Mouse (Mus musculus) ovary, postnatal 36 days (tissue): ENCODE data around the gene Dock6.
"Not testable (repeated sequence)": the region's sequence is repeated elsewhere in the genome, so short reads cannot be mapped to it uniquely, and the experiment has no call there.

Source experiments
- DNase-seq: peaks from one replicate; pipeline ENCODE4 v3.0.0; 2022; ENCODE audit warnings: low spot score, mixed read lengths

Dock6 gene

DNA sequence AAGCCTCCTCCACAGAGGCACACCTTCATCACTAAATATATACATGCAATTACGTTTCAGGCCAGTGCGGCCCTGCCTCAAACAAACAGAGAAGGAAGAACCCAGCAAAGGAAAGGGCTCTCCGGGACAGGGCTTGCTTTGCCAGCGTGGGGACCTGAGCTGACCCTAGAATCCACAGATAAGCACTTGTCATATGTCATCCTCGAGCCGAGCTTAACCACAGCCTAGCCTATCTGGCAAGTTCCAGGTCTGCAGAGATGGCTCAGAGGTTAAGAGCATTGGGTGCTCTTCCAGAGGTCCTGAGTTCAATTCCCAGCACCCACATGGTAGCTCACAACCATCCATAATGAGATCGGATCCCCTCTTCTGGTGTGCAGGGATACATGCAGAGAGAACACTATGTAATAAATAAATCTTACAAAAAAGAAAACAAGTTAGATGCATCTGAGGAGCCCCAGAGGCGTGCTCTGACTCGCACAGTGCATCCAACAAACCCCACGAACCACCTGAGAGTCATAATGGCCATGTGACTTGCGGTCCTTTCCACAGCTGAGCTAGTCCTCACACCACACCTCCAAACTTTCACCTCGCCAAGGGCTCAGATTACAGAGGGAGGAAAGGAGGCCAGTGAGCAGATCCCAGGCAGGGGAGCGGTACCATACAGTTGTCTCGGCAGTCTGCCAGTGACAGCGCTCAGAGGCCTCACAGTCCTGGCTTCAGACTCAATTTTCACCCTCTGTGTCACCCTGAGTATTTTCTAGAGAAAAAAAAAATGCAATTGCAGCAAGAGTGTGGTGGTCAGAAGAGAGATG lies 70.6 kb downstream of the Dock6 start:
- DNase-seq = no peak

DNA sequence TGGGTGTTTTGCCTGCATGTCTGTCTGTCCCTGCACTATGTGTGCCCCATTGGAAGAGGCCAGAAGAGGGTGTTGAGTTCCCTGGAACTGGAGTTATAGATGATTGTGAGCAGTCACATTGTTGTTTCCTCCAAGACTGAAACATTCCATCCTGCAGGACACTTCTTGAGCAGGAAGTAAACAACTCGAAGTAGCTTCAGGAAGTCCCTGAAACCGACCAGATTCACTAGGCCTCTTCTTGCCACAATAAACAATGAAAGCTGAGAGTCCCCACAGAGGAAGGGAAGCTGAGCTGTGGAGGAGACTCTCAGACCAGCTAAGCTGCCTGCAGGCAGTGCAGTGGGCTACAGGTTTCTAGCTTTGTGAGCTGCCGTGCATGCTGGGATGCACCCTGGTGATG lies 74.7 kb downstream of the Dock6 start:
- no peak for DNase-seq

DNA sequence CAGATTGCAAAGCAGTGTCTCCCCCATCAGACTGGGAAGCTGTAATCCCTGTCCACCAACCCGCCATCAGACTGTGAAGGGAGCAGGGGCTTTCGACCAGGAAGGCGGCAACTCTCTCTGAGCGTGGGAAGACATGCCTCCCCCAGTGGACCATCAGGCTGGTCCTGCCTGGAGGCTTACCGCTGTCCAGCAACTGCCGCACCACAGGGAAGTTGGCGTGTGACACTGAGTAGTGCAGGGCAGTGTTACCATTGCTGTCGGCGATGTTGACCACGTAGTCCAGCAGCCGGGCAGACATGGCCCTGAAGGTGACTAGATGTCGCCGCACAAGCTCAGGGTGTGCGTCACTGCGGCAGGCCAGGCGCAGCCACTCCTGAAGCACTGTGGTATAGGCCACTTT lies 78.1 kb downstream of the Dock6 start:
- DNase-seq = no peak

DNA sequence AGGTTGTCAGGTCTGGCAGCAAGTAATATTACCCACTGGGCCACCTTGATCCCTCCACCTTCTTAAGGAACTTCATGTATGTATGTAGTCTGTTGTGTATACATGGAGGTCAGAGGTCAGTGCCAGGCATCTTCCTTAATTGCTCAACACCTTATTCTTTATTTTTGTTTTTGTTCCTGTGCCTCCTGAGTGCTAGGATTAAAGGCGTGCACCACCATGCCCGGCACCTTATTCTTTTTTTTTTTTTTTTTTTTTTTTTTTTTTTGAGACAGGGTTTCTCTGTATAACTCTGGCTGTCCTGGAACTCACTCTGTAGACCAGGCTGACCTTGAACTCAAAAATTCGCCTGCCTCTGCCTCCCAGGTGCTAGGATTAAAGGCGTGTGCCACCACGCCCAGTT lies 79.0 kb downstream of the Dock6 start:
- not testable (repeated sequence) for DNase-seq

DNA sequence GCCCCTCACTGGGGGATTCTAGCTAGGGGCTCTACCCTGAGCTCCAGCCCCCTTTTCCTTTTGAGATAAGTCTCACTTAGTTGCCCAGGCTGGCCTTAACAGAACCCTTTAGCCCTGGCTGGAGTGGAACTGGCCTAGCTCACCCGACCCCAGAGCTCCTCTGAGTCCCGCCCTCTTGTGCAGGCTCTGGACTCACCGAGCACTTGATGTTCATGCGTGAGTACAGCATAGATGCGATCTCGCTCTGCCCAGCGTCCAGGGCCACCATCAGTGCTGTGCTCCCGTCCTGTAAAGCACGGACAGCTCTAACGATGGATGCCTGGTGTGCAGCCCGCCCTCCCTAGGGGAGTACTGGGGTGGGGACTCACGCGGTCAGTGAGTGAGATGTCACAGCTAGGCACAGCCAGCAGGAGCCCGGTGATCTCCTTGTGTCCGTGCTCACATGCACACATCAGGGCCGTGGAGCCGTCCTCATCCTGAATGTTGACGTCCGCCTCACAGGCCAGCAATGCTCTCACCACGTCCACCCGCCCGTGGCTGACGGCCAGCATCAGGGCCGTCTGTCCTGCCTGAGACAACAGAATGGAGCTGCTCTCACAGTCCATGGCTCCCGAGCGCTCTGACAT lies 82.8 kb downstream of the Dock6 start:
- DNase-seq = peak; percentile 54

DNA sequence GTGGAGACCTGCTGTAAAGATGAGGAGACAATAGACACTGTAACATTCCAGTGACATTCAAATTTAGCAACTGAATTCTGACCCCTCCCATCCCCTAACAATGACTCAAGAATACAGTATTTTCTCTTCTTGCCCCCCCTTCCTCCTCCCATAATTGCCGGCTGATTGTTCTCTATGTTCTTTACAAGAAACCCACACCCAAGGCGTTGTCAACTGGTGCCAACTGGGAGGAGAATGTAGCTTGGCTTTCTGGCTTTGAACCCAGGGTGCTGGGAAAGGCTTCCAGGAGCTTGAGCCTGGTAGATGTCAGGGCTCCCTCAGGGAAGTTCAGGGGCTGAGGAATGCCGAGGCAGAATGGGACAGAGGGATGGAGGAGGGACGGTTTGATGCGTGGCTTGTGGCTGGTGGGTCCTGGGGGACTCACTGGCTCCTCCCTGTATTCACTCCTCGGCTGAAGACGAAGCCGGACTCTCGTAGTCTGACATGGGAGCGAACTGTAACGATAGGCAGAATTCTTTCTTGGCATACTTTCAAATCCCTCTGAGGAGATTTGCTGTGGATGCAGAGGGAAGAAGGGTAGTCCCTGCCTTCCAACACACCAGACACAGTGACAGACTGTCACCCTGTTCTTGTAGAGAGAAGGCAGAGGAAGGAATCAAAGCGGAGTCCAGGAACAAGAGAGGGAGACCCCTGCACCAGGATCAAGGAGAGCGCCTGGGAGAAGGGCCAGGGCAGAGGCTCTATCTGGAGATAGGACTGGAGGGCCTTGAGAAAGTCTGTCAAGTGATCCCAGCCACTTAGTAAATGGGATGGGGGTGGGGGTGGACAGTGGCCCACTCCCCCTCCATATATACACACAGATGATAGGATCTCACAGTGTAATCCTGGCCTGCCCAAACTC lies 83.7 kb downstream of the Dock6 start:
- DNase-seq = peak; percentile 43

DNA sequence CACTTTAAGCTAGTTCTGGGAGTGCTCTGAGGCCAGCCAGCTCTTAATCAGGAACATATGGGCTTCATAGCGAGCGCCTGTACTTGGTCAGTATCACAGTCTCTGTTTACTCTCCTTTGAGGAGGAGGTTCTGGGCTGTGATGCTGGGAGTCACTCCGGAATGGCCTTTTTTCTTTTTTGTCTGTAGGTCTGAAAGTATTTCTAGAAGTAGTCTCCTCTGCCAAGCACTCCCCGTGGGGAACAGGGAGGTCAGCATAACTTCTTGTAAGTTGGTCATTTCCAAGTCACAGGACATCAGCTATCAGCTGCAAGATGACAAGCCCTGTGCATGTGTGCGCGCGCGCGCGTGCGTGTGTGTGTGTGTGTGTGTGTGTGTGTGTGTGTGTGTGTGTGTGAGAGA lies 84.5 kb downstream of the Dock6 start:
- DNase-seq = no peak

DNA sequence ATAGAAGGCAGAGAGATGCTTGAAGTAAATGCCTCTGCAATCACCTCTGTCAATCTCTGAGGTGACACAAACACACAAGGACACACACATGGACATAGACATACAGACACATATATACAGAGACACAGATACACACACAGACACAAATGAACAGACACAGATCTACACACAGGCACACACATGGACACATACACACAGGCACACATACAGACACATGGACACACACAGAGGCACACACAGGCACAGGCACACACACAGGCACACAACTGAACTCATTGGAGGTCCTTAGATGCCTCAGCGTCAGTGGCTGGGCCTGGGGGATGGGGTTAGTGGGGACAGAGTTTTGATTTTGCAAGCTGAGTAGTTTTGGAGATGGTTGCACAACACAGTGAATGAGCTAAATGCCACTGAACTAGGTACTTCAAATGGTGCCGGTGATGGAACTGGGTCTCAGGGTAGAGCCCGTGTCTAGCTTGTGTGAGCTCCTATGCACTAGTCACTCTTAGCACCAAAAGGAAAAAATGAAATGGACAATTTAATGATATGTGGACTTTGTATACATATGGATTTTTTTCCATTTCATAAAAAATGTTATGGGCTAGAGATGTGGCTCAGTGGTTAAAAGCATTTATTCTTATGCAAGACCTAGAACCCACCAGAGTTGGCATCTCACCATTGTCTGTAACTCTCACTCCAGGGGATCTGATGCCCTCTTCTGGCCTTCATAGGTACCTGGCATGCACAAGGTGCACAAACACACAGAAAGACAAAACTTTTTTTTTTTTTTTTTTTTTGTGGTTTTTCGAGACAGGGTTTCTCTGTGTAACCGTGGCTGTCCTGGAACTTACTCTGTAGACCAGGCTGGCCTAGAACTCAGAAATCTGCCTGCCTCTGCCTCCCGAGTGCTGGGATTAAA lies 88.1 kb downstream of the Dock6 start:
- DNase-seq = no peak

DNA sequence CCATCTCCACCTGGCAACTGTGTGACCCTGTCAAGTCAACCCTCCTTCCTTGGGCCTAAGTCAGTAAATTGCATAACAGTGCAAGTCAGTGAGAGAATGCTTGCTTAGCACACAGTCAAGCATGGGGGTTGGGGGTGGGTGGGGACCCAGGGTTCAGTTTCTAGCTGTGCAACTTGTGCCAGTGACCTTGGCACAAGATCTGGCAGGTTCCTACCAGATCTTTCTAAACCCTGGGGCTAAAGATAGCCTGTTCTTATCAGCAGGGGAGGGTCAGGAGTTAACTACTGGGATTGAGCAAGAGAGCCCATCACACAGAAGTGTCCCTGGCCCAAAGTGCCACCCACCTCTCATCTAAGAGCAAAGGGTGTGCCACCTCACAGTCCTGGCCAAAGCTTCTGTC lies 90.3 kb downstream of the Dock6 start:
- no peak for DNase-seq

DNA sequence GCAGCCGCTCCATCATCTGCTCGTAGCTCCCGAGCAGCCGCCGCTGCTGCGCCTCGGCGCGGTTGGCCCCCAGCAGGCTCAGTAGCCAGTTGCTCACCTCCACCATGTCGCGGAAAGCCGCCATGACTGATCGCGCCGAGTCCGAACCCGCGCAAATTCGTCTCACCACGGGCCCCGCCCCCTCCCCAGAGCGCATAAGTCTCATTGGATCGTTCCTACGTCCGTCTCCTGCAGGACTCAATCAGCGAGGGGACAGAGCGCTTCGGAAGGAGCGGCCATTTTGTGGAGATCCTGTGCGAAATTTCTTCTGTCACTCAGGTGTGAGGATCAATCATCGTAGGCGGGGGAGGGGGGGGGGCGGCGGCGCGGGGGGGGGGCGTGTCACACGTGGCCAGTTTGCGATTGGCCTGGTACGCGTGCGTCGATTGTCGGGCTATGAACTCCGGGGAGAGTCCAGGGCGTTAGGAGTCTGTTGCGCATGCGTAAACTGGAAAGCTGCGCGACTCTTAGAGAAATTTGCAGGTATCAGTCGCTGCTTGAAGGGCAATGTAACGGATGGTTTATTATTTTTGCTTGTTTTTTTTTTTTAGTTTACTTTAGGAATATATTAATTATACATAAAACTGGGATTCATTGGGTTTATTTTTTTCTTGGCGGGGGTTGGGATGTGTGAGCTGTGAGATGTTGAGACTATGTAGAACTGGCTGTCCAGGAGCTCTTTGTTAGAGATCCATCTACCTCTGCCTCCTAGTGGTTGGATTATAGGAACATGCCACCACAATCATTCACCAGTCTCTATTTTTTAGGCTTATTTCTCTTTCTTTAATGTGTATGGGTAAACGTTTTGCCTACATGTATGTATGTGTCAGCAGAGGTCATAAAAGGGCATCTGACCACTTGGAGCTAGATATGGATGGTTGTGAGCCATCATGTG lies 92.0 kb downstream of the Dock6 start, which contains the start of gene Spc24:
Gene Spc24 (minus strand): TSS at position 149 of the 934 bp plus-strand sequence.
- peak; percentile 92 for DNase-seq

DNA sequence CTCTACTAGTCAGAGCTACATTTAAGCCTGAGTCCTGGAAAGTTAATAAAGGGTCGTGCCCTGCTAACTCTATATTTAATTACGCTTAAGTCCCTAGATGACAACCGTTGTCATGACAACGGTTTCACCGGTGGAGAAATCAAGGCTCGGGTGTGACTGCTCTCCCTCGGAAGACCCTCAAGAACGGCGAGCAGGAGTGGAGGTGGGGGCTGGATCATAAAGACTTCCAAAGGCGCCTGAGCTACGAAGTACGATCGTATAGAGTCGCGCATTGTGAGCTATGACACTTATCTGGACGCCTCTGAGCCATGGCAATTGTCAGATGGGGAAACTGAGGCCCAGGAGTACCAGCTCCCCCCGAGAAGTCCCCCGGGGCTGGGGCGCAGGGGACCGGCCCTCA lies 92.7 kb downstream of the Dock6 start:
- DNase-seq = no peak

DNA sequence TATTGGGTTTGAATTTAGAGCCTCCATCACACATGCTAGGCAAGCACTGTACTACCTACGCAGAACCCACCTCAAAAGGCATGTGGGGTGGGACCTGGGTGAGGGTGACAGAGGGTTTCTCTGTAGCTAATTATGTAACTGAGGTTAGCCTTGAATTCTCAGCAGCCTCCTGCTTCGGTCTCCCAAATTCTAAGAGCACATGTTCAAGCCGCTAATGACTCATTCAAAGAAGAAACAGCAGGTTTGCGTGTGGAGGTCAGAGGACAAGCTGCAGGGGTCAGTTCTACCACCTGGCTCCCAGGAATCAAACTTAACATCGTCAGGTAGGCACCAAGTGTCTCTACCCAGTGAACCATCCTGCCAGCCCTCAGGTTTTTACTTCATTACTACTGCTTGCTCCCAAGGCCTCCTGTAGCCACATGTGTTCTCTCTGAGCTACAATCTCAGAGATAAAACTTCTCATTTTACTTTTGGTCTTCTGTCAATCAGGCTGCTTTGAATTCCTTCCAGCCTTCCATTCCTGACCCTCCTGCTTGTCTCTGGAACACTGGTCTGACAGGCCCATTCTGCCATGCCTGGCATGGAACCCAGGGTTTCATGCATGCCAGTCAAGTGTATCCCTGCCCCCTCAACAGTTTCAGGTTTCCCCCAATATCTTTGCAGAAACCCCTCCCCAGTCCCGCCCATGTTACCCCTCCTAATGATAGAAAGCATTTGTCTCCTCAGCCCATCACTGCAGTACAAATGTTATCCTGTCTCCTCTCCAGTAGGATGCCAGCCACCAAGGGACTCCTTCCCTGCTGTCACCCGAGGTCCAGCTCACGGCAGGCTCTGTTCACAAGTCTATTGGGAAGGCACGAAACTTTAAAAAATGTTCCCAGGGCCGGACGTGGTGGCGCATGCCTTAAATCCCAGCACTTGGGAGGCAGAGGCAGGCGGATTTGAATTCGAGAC lies 93.6 kb downstream of the Dock6 start:
- DNase-seq = no peak

DNA sequence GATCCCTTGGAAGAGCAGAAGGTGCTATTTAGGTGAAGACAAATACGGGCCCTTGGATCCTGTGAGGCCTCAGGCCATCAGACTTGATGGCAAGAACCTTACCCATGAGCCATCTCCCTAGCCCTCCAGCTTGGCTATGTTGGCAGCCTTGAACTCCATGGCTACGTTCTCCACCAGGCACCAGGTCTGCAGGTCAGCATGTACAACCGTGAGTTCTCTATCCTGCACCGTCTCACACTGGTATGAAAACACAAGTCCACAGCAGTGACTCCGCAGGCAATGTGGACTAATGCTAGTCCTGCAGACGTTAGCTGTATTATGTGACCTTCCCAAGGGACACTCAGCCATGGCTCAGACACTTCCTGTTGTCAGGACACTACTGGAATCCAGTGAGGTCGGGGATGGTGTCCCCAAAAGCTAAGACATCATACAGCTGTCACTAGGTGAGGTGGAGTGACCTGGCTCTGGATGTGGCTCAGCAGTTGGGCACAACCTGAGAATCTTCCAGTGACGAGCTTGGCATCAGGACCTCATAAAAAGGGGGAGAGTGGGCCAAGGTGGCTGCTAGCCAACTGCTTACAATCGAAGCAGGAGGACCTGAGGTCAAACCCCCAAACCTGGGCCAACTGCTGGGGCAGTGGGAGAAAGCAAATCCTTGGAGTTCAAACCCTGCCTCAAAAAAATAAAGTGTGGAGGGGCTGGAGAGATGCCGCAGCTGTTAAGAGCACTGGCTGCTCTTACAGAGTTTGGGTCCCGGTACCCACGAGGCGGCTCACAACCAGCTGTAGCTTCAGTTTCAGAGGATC lies 97.7 kb downstream of the Dock6 start:
- DNase-seq = no peak

DNA sequence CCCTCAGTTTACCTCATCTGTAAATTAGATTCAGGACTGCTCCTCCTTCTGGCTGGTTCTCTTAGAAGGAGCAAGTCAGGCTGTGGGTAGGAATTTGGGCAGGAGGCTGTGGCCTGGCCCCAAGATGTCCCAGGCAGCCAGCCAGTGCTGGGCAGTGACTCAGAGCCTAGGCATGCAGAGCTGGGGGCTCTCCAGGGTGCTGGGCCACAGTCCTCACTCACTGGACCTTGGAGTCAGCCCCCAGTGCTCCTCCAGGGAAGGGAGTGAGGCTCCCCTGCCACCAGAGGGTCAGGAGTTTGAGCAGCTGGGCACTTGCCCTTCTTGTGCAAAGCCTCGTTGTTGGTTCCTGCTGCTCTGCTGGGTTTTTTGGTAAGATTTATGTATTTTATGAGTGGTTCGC lies 98.4 kb downstream of the Dock6 start:
- DNase-seq = peak; percentile 80

DNA sequence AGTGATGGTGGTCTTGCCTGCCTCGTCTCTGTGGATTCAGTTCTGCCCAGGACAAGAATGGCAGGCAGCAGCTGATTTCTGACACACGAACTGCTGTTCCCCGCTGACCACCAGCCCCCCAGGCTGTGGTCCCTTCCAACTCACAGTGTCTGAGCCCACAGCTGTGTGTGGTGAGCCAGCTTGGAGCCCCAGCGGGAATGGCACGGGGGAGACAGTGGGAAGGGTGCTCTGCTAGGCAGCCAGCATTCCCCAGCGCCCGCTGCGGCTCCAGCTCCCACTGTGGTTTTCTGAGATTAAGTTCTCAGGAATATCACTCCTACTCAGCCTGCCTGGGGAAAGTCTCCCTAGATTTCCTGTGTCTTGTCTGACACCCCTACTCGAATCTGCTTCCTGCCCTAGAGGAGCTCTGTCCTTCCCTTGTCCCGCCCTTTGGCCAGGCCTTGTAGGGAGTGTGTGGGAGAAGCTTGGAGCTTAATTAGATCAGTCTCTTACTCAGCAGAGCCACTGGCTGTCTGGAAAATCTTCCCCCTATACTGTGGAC lies 100.1 kb downstream of the Dock6 start:
- peak; percentile 48 for DNase-seq

DNA sequence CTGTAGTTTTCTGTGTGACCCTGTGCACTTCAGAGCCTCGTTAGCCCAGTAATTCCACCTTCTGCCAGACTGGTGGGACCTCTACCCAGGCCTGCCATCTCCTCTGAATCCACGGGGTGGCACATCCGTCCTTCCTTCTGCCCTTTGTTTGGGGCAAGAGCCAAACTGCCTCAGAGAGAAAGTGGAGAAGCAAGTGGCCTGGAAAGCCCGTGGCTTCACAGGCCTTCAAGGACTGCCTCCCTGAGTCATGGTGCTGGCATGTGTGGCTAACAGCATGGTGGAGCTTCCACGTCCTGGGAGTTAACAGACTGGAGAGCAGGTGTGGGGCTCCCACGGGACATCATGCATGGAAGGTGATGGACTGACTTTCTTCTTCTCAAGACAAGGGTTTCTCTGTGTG lies 101.1 kb downstream of the Dock6 start:
- DNase-seq = peak; percentile 55

DNA sequence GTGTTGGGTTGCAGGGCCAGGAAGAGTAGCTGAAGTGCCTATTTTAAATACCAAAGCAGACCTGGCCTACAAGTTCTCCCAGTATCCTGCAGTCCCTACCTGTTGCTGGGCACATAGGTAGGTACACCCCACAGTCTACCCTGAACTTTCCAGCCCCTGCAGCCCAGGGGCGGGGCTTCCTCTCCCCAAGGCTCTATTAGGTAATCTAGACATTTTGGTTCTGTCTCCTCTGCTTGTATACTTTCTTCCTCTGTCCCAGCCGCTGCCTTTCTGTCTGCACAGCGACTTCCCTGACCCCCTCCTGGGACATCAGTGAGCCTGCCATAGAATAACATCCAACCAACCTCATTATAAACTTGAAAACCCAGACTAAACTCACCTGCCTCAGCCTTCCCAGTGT lies 102.1 kb downstream of the Dock6 start:
- DNase-seq = no peak
